Mouse (Mus musculus) gastrocnemius, postnatal 25 days (tissue): ENCODE data around the gene Ankrd45. TPM values are rescaled to one million over a fixed set of nuclear protein-coding genes. Genes with fewer than 3 reads are reported as not detected.
"Not testable (repeated sequence)": the region's sequence is repeated elsewhere in the genome, so short reads cannot be mapped to it uniquely, and the experiment has no call there.

Experiments
- DNase-seq: peaks from one replicate; pipeline ENCODE4 v3.0.0; 2022
- long read RNA-seq, 2 experiments: library from polyadenylated mRNA; stranded (forward); transcript quantifications; one replicate each; pipeline ENCODE4 v2.0.0; 2021
- total RNA-seq, 2 experiments: library from RNA; stranded (reverse); gene quantifications; 1 replicate in 1 of 2; 2 replicates in 1 of 2; pipeline ENCODE4 v1.2.3; 2021

Ankrd45 gene
- not detected for total RNA-seq
- long read RNA-seq, experiment 1 = 0 reads
- long read RNA-seq, experiment 2 = 0 reads

GRCm38 (mm10) chr1:161142531-161143159, at the start of gene Ankrd45:
Gene Ankrd45, plus strand, starts transcription at chr1:161142691.
- no peak for DNase-seq

GRCm38 (mm10) chr1:161099721-161100405, 42.6 kb upstream of the Ankrd45 start:
- no peak for DNase-seq

GRCm38 (mm10) chr1:161103842-161104241, 38.6 kb upstream of the Ankrd45 start:
- no peak for DNase-seq

- no peak for DNase-seq
Measured at GRCm38 (mm10) chr1:161109216-161109615, 33.3 kb upstream of the Ankrd45 start.

- no peak for DNase-seq
Measured at GRCm38 (mm10) chr1:161114591-161114990, 27.9 kb upstream of the Ankrd45 start.

GRCm38 (mm10) chr1:161122661-161123418, 19.7 kb upstream of the Ankrd45 start:
- DNase-seq = no peak

- DNase-seq = no peak
Measured at GRCm38 (mm10) chr1:161126461-161126860, 16.0 kb upstream of the Ankrd45 start.

- DNase-seq = peak; percentile 88
Measured at GRCm38 (mm10) chr1:161130726-161131664, 11.5 kb upstream of the Ankrd45 start, which contains the start of gene Klhl20. Gene Klhl20, minus strand, starts transcription at chr1:161131511.

GRCm38 (mm10) chr1:161139496-161139895, 3.0 kb upstream of the Ankrd45 start:
- no peak for DNase-seq

- no peak for DNase-seq
Measured at GRCm38 (mm10) chr1:161140026-161140762, 2.3 kb upstream of the Ankrd45 start.

GRCm38 (mm10) chr1:161143216-161143615, 725 bp downstream of the Ankrd45 start:
- no peak for DNase-seq

GRCm38 (mm10) chr1:161145611-161146010, 3.1 kb downstream of the Ankrd45 start:
- DNase-seq = not testable (repeated sequence)

GRCm38 (mm10) chr1:161147888-161148287, 5.4 kb downstream of the Ankrd45 start:
- no peak for DNase-seq

- no peak for DNase-seq
Measured at GRCm38 (mm10) chr1:161151098-161151497, 8.6 kb downstream of the Ankrd45 start.

GRCm38 (mm10) chr1:161156546-161156945, 14.1 kb downstream of the Ankrd45 start:
- no peak for DNase-seq

GRCm38 (mm10) chr1:161159214-161159613, 16.7 kb downstream of the Ankrd45 start, which contains the start of gene Tex50:
Gene Tex50, minus strand, starts transcription at chr1:161159314.
- DNase-seq = no peak

GRCm38 (mm10) chr1:161160266-161160665, 17.8 kb downstream of the Ankrd45 start:
- no peak for DNase-seq

- DNase-seq = peak; percentile 48
Measured at GRCm38 (mm10) chr1:161170651-161171050, 28.2 kb downstream of the Ankrd45 start.

GRCm38 (mm10) chr1:161180674-161181073, 38.2 kb downstream of the Ankrd45 start:
- no peak for DNase-seq

- no peak for DNase-seq
Measured at GRCm38 (mm10) chr1:161182386-161182785, 39.9 kb downstream of the Ankrd45 start.

- no peak for DNase-seq
Measured at GRCm38 (mm10) chr1:161183677-161184076, 41.2 kb downstream of the Ankrd45 start.
